Mouse (Mus musculus) MEL (cell line): Measurements from ENCODE around the gene Elavl2. TPM values are rescaled to one million over a fixed set of nuclear protein-coding genes. Genes with fewer than 3 reads are reported as not detected.

Experiments used
- DNase-seq: peaks from one replicate; pipeline ENCODE4 v3.0.0; 2011; ENCODE audit warnings: low read depth, low spot score
- H3K27ac ChIP-seq: 2 replicates; pipeline ENCODE4 v1.5.1; 2012; ENCODE audit warnings: low read depth, mild to moderate bottlenecking, control low read depth, low read length, moderate library complexity; ENCODE audit not compliant: control insufficient read depth
- H3K27me3 ChIP-seq, 2 experiments: fragments of 150-350 bp in 1 of 2; sonication (generic) in 1 of 2; 2 replicates each; pipeline ENCODE4 v1.6.1; 2012; ENCODE audit warnings: low read length in 2 of 2, mild to moderate bottlenecking in 2 of 2, improper control_type of control experiment in 1 of 2, moderate library complexity in 1 of 2; ENCODE audit not compliant: insufficient read depth in 2 of 2, control insufficient read depth in 1 of 2
- H3K36me3 ChIP-seq, 2 experiments: 2 replicates each; pipeline ENCODE4 v1.6.1; 2012 to 2014; ENCODE audit warnings: low read length in 2 of 2, improper control_type of control experiment in 1 of 2, inconsistent platforms in 1 of 2, mild to moderate bottlenecking in 1 of 2; ENCODE audit not compliant: insufficient read depth in 2 of 2, control insufficient read depth in 1 of 2
- H3K4me1 ChIP-seq, 2 experiments: fragments of 150-350 bp in 1 of 2; sonication (generic) in 1 of 2; 2 replicates each; pipeline ENCODE4 v1.6.1; 2012; ENCODE audit warnings: low read length in 2 of 2, improper control_type of control experiment in 1 of 2, mild to moderate bottlenecking in 1 of 2; ENCODE audit not compliant: insufficient read depth in 2 of 2, control insufficient read depth in 1 of 2
- H3K4me3 ChIP-seq, 2 experiments: fragments of 150-350 bp in 1 of 2; sonication (generic) in 1 of 2; 2 replicates each; pipeline ENCODE4 v1.5.1; 2012; ENCODE audit warnings: low read depth in 2 of 2, low read length in 2 of 2, mild to moderate bottlenecking in 2 of 2, moderate library complexity in 2 of 2, control low read depth in 1 of 2, improper control_type of control experiment in 1 of 2; ENCODE audit not compliant: control insufficient read depth in 1 of 2, insufficient read depth in 1 of 2
- H3K79me2 ChIP-seq: 2 replicates; pipeline ENCODE4 v1.6.1; 2012; ENCODE audit warnings: mild to moderate bottlenecking, low read length, moderate library complexity; ENCODE audit not compliant: control insufficient read depth, poor library complexity, insufficient read depth
- H3K9ac ChIP-seq: 2 replicates; pipeline ENCODE4 v1.6.1; 2012; ENCODE audit warnings: low read depth, mild to moderate bottlenecking, control low read depth, low read length, moderate library complexity; ENCODE audit not compliant: control insufficient read depth, poor library complexity, severe bottlenecking
- H3K9me3 ChIP-seq: fragments of 150-350 bp; sonication (generic); replicated peaks from 2 replicates; pipeline ENCODE4 v1.6.1; 2012; ENCODE audit warnings: mild to moderate bottlenecking, low read length, improper control_type of control experiment, moderate library complexity; ENCODE audit not compliant: insufficient read depth
- BHLHE40 ChIP-seq: IDR thresholded peaks from 2 replicates; pipeline ENCODE4 v1.6.1; 2012; ENCODE audit warnings: low read depth, mild to moderate bottlenecking, inconsistent platforms, low read length, improper control_type of control experiment, borderline replicate concordance
- CHD1 ChIP-seq: IDR thresholded peaks from 2 replicates; pipeline ENCODE4 v1.6.1; 2012; ENCODE audit warnings: low read depth, mild to moderate bottlenecking, inconsistent platforms, low read length, improper control_type of control experiment
- CTCF ChIP-seq, 3 experiments: IDR thresholded peaks in 2 of 3; conservative IDR thresholded peaks in 1 of 3; 2 replicates each; pipeline ENCODE4 v1.5.1; 2011 to 2012; ENCODE audit warnings: low read length in 3 of 3, low read depth in 2 of 3, mild to moderate bottlenecking in 2 of 3, improper control_type of control experiment in 1 of 3, inconsistent platforms in 1 of 3, mixed read lengths in 1 of 3, moderate library complexity in 1 of 3; ENCODE audit not compliant: control insufficient read depth in 1 of 3, insufficient read depth in 1 of 3, poor library complexity in 1 of 3, severe bottlenecking in 1 of 3
- EP300 ChIP-seq, 2 experiments: IDR thresholded peaks; 2 replicates each; pipeline ENCODE4 v1.6.1; 2011; ENCODE audit warnings: improper control_type of control experiment in 2 of 2, low read length in 2 of 2, low read depth in 1 of 2, mild to moderate bottlenecking in 1 of 2
- ETS1 ChIP-seq: IDR thresholded peaks from 2 replicates; pipeline ENCODE4 v1.6.1; 2012; ENCODE audit warnings: low read depth, mild to moderate bottlenecking, inconsistent platforms, low read length, improper control_type of control experiment, moderate library complexity
- GABPA ChIP-seq: IDR thresholded peaks from 2 replicates; pipeline ENCODE4 v1.6.1; 2012; ENCODE audit warnings: low read depth, mild to moderate bottlenecking, inconsistent platforms, low read length, improper control_type of control experiment, moderate library complexity
- GATA1 ChIP-seq: IDR thresholded peaks from 2 replicates; pipeline ENCODE4 v1.6.1; 2011; ENCODE audit warnings: low read depth, low read length, improper control_type of control experiment
- HCFC1 ChIP-seq: IDR thresholded peaks from 2 replicates; pipeline ENCODE4 v1.6.1; 2012; ENCODE audit warnings: low read depth, mild to moderate bottlenecking, inconsistent platforms, low read length, improper control_type of control experiment, moderate library complexity
- JUND ChIP-seq: IDR thresholded peaks from 2 replicates; pipeline ENCODE4 v1.6.1; 2011; ENCODE audit warnings: low read depth, mild to moderate bottlenecking, improper control_type of control experiment, low read length
- KAT2A ChIP-seq: conservative IDR thresholded peaks from 2 replicates; pipeline ENCODE4 v1.6.1; 2012; ENCODE audit warnings: low read depth, low read length, improper control_type of control experiment, inconsistent platforms
- MAFK ChIP-seq: IDR thresholded peaks from 2 replicates; pipeline ENCODE4 v1.6.1; 2011; ENCODE audit warnings: low read depth, mild to moderate bottlenecking, low read length, improper control_type of control experiment, borderline replicate concordance
- MAX ChIP-seq: IDR thresholded peaks from 2 replicates; pipeline ENCODE4 v1.6.1; 2011; ENCODE audit warnings: low read length, improper control_type of control experiment
- MAZ ChIP-seq: IDR thresholded peaks from 2 replicates; pipeline ENCODE4 v1.6.1; 2012; ENCODE audit warnings: low read depth, mild to moderate bottlenecking, inconsistent platforms, low read length, improper control_type of control experiment
- MEF2A ChIP-seq: IDR thresholded peaks from 2 replicates; pipeline ENCODE4 v1.6.1; 2014; ENCODE audit warnings: low read depth, mild to moderate bottlenecking, inconsistent platforms, low read length, improper control_type of control experiment; ENCODE audit not compliant: poor library complexity, insufficient replicate concordance, severe bottlenecking; ENCODE audit errors: extremely low read depth
- MXI1 ChIP-seq: IDR thresholded peaks from 2 replicates; pipeline ENCODE4 v1.6.1; 2011; ENCODE audit warnings: mild to moderate bottlenecking, low read depth, low read length, improper control_type of control experiment
- MYC ChIP-seq: IDR thresholded peaks from 2 replicates; pipeline ENCODE4 v1.6.1; 2011; ENCODE audit warnings: low read depth, mild to moderate bottlenecking, low read length, improper control_type of control experiment, moderate library complexity
- NELFE ChIP-seq: IDR thresholded peaks from 2 replicates; pipeline ENCODE4 v1.6.1; 2011; ENCODE audit warnings: low read depth, low read length, improper control_type of control experiment
- NRF1 ChIP-seq: IDR thresholded peaks from 2 replicates; pipeline ENCODE4 v1.6.1; 2014; ENCODE audit warnings: low read depth, mild to moderate bottlenecking, inconsistent platforms, low read length, improper control_type of control experiment, moderate library complexity; ENCODE audit not compliant: poor library complexity, insufficient read depth, severe bottlenecking
- POLR2A ChIP-seq, 2 experiments: IDR thresholded peaks; 2 replicates each; pipeline ENCODE4 v1.6.1; 2011 to 2012; ENCODE audit warnings: low read length in 2 of 2, mild to moderate bottlenecking in 2 of 2, control low read depth in 1 of 2, improper control_type of control experiment in 1 of 2, low read depth in 1 of 2, moderate library complexity in 1 of 2; ENCODE audit not compliant: control insufficient read depth in 1 of 2, insufficient read depth in 1 of 2, poor library complexity in 1 of 2
- POLR2AphosphoS2 ChIP-seq: IDR thresholded peaks from 2 replicates; pipeline ENCODE4 v1.6.1; 2011; ENCODE audit warnings: low read length, improper control_type of control experiment
- POLR2AphosphoS5 ChIP-seq: IDR thresholded peaks from 2 replicates; pipeline ENCODE4 v1.6.1; 2012; ENCODE audit warnings: low read depth, borderline replicate concordance, mild to moderate bottlenecking, inconsistent platforms, low read length, moderate library complexity, mixed read lengths
- RAD21 ChIP-seq: IDR thresholded peaks from 2 replicates; pipeline ENCODE4 v1.6.1; 2011; ENCODE audit warnings: mild to moderate bottlenecking, low read depth, low read length, improper control_type of control experiment
- TAL1 ChIP-seq: IDR thresholded peaks from 2 replicates; pipeline ENCODE4 v1.6.1; 2012; ENCODE audit warnings: mild to moderate bottlenecking, inconsistent platforms, low read length, moderate library complexity, mixed read lengths
- TBP ChIP-seq: IDR thresholded peaks from 2 replicates; pipeline ENCODE4 v1.8.0; 2011; ENCODE audit warnings: low read depth, low read length, improper control_type of control experiment
- TCF12 ChIP-seq: IDR thresholded peaks from 2 replicates; pipeline ENCODE4 v1.6.1; 2014; ENCODE audit warnings: low read depth, mild to moderate bottlenecking, inconsistent platforms, low read length, improper control_type of control experiment, moderate library complexity
- UBTF ChIP-seq: IDR thresholded peaks from 2 replicates; pipeline ENCODE4 v1.6.1; 2012; ENCODE audit warnings: low read depth, mild to moderate bottlenecking, inconsistent platforms, low read length, improper control_type of control experiment, moderate library complexity, borderline replicate concordance; ENCODE audit not compliant: insufficient read depth
- USF1 ChIP-seq: IDR thresholded peaks from 2 replicates; pipeline ENCODE4 v1.6.1; 2014; ENCODE audit warnings: low read depth, mild to moderate bottlenecking, inconsistent platforms, low read length, improper control_type of control experiment, moderate library complexity
- USF2 ChIP-seq, 2 experiments: IDR thresholded peaks; 2 replicates each; pipeline ENCODE4 v1.6.1; 2011 to 2012; ENCODE audit warnings: improper control_type of control experiment in 2 of 2, low read length in 2 of 2, borderline replicate concordance in 1 of 2, inconsistent platforms in 1 of 2, low read depth in 1 of 2, mild to moderate bottlenecking in 1 of 2; ENCODE audit not compliant: insufficient read depth in 1 of 2
- ZC3H11A ChIP-seq: IDR thresholded peaks from 2 replicates; pipeline ENCODE4 v1.6.1; 2012; ENCODE audit warnings: low read depth, mild to moderate bottlenecking, inconsistent platforms, low read length, improper control_type of control experiment
- ZMIZ1 ChIP-seq: IDR thresholded peaks from 2 replicates; pipeline ENCODE4 v1.6.1; 2012; ENCODE audit warnings: low read depth, mild to moderate bottlenecking, inconsistent platforms, low read length, improper control_type of control experiment, moderate library complexity
- polyA plus RNA-seq, 2 experiments: library from polyadenylated mRNA; stranded (reverse) in 1 of 2; unstranded in 1 of 2; fragments of >175 nt in 1 of 2; fragments of >200 nt in 1 of 2; gene quantifications; 2 replicates each; pipeline versions ENCODE4 v1.2.1 to v1.2.4; 2012; ENCODE audit warnings: low replicate concordance in 2 of 2, low read depth in 1 of 2; ENCODE audit not compliant: insufficient read length in 2 of 2, insufficient read depth in 1 of 2, missing spikeins in 1 of 2
- total RNA-seq: library from RNA; depleted of rRNA; stranded (reverse); fragments of 300-350 nt; gene quantifications from 2 replicates; pipeline ENCODE4 v1.2.3, GENCODE M21; 2012

Gene Elavl2
- total and polyA plus RNA-seq, 3 experiments, result not detected

DNA sequence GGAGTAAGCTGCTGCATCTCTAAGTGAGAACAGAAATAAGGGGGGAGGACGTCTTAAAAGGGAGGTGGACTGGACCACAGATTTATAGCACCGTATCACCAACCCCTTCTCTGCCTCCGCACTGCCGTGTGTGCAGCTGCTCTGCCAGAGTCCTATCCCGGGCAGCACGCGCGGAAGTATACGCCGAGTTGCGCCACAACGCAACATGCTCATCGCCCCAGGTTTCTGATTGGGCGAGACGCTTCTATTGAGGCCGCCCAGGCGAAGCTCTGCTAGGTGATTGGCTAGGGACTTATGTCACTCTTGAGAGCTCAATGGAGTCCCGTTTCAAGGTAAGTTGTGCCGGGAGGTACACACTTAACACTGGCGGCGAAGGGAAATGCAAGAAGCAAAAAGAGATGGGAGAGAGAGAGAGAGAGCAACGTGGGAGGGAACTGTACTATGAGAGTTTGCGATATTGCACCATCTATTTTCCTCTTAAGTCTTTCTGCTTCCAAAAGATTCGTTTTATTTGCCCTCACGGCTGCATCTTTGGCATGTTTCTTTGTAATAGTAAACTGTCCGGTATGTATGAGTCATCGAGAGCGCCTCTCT lies 24.2 kb downstream of the Elavl2 start:
- H3K9ac ChIP-seq, result no peak overlapping the region
- no peaks in the 10 kb centered on the region for H3K4me1 ChIP-seq
- no peak overlapping the region for H3K4me3 ChIP-seq
- no peaks in the 10 kb centered on the region for H3K27me3 ChIP-seq
- H3K27ac ChIP-seq, result no peak overlapping the region
- DNase-seq, result no peak
- TF ChIP-seq MAFK (no peak), EP300 (IDR thresholded peaks at IDR 0.05; ENCODE audit: low read depth in 1 of 2, low read length in 2 of 2) (no peak), ZC3H11A (no peak), JUND (no peak), MAX (no peak), KAT2A (no peak), MYC (no peak), POLR2AphosphoS5 (no peak), UBTF (no peak), MXI1 (no peak), TBP (no peak), NRF1 (no peak), POLR2AphosphoS2 (no peak), USF2 (IDR thresholded peaks at IDR 0.05; ENCODE audit: borderline replicate concordance in 1 of 2, insufficient read depth in 1 of 2, low read depth in 1 of 2, low read length in 2 of 2) (no peak), TAL1 (no peak), TCF12 (no peak), GABPA (no peak), HCFC1 (no peak), POLR2A (IDR thresholded peaks at IDR 0.05; ENCODE audit: control insufficient read depth in 1 of 2, insufficient read depth in 1 of 2, low read depth in 1 of 2, low read length in 2 of 2, poor library complexity in 1 of 2) (no peak), NELFE (no peak)
- no peaks in the 10 kb centered on the region for H3K36me3 ChIP-seq
- H3K9me3 ChIP-seq, result no peaks in the 10 kb centered on the region
- H3K79me2 ChIP-seq, result no peaks in the 10 kb centered on the region

DNA sequence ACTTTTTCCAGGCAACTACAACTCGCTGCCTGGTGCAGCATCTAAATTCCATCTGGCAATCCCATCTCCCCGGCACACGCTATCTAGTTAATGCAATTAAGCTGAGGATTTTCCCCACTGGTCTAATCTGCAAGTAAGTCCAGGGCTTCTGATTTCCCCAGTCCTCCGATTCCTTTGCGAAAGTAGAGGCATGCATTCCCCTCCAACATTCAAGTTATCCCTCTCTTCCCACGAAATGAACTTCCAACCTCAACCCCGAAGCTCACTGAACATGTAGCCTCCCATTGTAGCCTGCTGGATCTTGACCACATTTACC lies 25.3 kb downstream of the Elavl2 start:
- no peaks in the 10 kb centered on the region for H3K4me1 ChIP-seq
- H3K9me3 ChIP-seq, result no peaks in the 10 kb centered on the region
- H3K27me3 ChIP-seq, result no peaks in the 10 kb centered on the region
- no peak overlapping the region for H3K4me3 ChIP-seq
- TF ChIP-seq KAT2A (no peak), MEF2A (no peak), RAD21 (no peak), USF1 (no peak), ZMIZ1 (no peak), ETS1 (no peak), GABPA (no peak), CHD1 (no peak), MAZ (no peak), POLR2AphosphoS2 (no peak), GATA1 (no peak), CTCF (IDR thresholded peaks at IDR 0.05 in 2 of 3, conservative IDR thresholded peaks at IDR 0.05 in 1 of 3; ENCODE audit: control insufficient read depth in 1 of 3, insufficient read depth in 1 of 3, low read depth in 2 of 3, low read length in 3 of 3, poor library complexity in 1 of 3, severe bottlenecking in 1 of 3) (no peak), UBTF (no peak), BHLHE40 (no peak)
- H3K36me3 ChIP-seq, result no peaks in the 10 kb centered on the region
- no peak overlapping the region for H3K9ac ChIP-seq
- H3K79me2 ChIP-seq, result no peaks in the 10 kb centered on the region
- no peak overlapping the region for H3K27ac ChIP-seq
- DNase-seq, result no peak
